Mouse (Mus musculus) brain, embryonic 14.5 days (tissue): ENCODE data around the gene Pcyox1.

Source experiments
- CTCF ChIP-seq: fragments of 200-500 bp; IDR thresholded peaks from 2 replicates; pipeline ENCODE4 v1.5.1; 2012; ENCODE audit warnings: inconsistent platforms, mild to moderate bottlenecking, moderate library complexity, borderline replicate concordance; ENCODE audit not compliant: insufficient read depth, insufficient read length; ENCODE audit errors: extremely low read depth
- POLR2A ChIP-seq: fragments of 200-500 bp; IDR thresholded peaks from 2 replicates; pipeline ENCODE4 v1.6.1; 2012; ENCODE audit warnings: mild to moderate bottlenecking, inconsistent platforms, borderline replicate concordance; ENCODE audit not compliant: poor library complexity, insufficient read depth, insufficient read length, severe bottlenecking; ENCODE audit errors: extremely low read depth

DNA sequence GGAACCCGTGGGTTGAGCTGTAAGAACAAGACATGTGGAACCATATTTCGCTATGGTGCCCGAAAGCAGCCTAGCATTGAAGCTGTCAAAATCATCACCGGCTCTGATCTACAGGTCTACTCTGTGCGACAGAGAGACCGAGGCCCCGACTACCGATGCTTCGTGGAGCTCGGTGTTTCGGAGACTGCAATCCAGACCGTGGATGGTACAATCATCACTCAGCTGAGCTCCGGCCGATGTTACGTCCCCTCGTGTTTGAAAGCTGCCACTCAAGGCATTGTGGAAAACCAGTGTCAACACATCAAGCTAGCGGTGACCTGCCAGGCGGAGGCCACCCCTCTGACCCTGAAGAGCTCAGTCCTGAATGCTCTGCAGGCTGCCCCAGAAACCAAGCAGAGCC is 48.6 kb upstream of the Pcyox1 start:
- TF ChIP-seq CTCF (no peak), POLR2A (no peak)
